Mouse (Mus musculus) midbrain, embryonic 15.5 days (tissue): Measurements from ENCODE around the gene Def6. TPM values are rescaled to one million over a fixed set of nuclear protein-coding genes. Genes with fewer than 3 reads are reported as not detected.

Experiments used
- ATAC-seq: fragments of 200-750 bp; cut with Nextera tagmentation; replicated peaks from 2 replicates; pipeline ENCODE4 v1.8.0; 2017; ENCODE audit warnings: moderate TSS enrichment
- H3K27ac ChIP-seq: fragments of 300-500 bp; sonication (generic); 2 replicates; pipeline ENCODE4 v1.5.1; 2015; ENCODE audit warnings: mild to moderate bottlenecking, inconsistent platforms
- H3K27me3 ChIP-seq: fragments of 300-500 bp; sonication (generic); replicated peaks from 2 replicates; pipeline ENCODE4 v1.6.1; 2015; ENCODE audit warnings: inconsistent platforms
- H3K36me3 ChIP-seq: fragments of 300-500 bp; sonication (generic); replicated peaks from 2 replicates; pipeline ENCODE4 v1.6.1; 2015; ENCODE audit warnings: inconsistent platforms
- H3K4me1 ChIP-seq: fragments of 300-500 bp; sonication (generic); 2 replicates; pipeline ENCODE4 v1.6.1; 2015; ENCODE audit warnings: inconsistent platforms
- H3K4me2 ChIP-seq: fragments of 300-500 bp; sonication (generic); 2 replicates; pipeline ENCODE4 v1.6.1; 2015; ENCODE audit warnings: inconsistent platforms, mild to moderate bottlenecking, moderate library complexity
- H3K4me3 ChIP-seq: fragments of 300-500 bp; sonication (generic); 2 replicates; pipeline ENCODE4 v1.5.1; 2015; ENCODE audit warnings: mild to moderate bottlenecking, inconsistent platforms
- H3K9ac ChIP-seq: fragments of 300-500 bp; sonication (generic); 2 replicates; pipeline ENCODE4 v1.6.1; 2015; ENCODE audit warnings: mild to moderate bottlenecking, inconsistent platforms
- H3K9me3 ChIP-seq: fragments of 300-500 bp; sonication (generic); 2 replicates; pipeline ENCODE4 v1.6.1; 2016; ENCODE audit warnings: inconsistent platforms
- WGBS: fragments of 180-500 bp; shearing (Covaris S2); methylation state at CpG from one replicate; pipeline ENCODE4 v1.1.7; 2015; ENCODE audit warnings: mixed read lengths; 5-methylcytosine and 5-hydroxymethylcytosine counted together
- polyA plus RNA-seq: library from polyadenylated mRNA; unstranded; fragments of >200 nt; fragmentation: Nextera tagmentation; extraction: Ambion mirVana; gene quantifications from 2 replicates; pipeline ENCODE4 v1.2.1, GENCODE M21; 2015

Gene Def6
- polyA plus RNA-seq, 1 experiment from 2014 or later = 5.3 TPM

GRCm38 (mm10) chr17:28184971-28185638 lies 22.5 kb upstream of the Def6 start:
- Histone ChIP-seq H3K4me1 (peaks cover 15% of the 10 kb centered on the region; the same call in 1 of the 2 replicates), H3K4me2 (no peak overlapping the region)
- 85% methylated on average over 7 of the region's 7 CpGs for WGBS

GRCm38 (mm10) chr17:28188313-28188712 lies 19.3 kb upstream of the Def6 start:
- Histone ChIP-seq H3K9ac (no peak overlapping the region), H3K27me3 (no peaks in the 10 kb centered on the region), H3K36me3 (peaks cover 20% of the 10 kb centered on the region), H3K4me1 (no peaks in the 10 kb centered on the region), H3K9me3 (no peaks in the 10 kb centered on the region), H3K27ac (no peak overlapping the region), H3K4me3 (no peak overlapping the region), H3K4me2 (no peak overlapping the region)
- ATAC-seq = no peak
- 86% methylated on average over 5 of the region's 5 CpGs for WGBS

More at GRCm38 (mm10) chr17:28184971-28185638, 22.5 kb upstream of the Def6 start:
- Histone ChIP-seq H3K27ac (no peak overlapping the region; the same call in 1 of the 2 replicates), H3K27me3 (no peaks in the 10 kb centered on the region), H3K9me3 (no peaks in the 10 kb centered on the region), H3K9ac (no peak overlapping the region), H3K36me3 (0 out of 2 replicates have a peak, but pooled peaks cover 4% of the 10 kb centered on the region), H3K4me3 (no peak overlapping the region)
- ATAC-seq = no peak

- H3K36me3 ChIP-seq = peaks cover 33% of the 10 kb centered on the region
- H3K4me1 ChIP-seq = no peaks in the 10 kb centered on the region
- WGBS = 74% methylated on average over 1 of the region's 1 CpGs
- H3K9me3 ChIP-seq = no peaks in the 10 kb centered on the region
- H3K9ac ChIP-seq = no peak overlapping the region
- H3K4me3 ChIP-seq = no peak overlapping the region
- ATAC-seq = no peak
- H3K4me2 ChIP-seq = no peak overlapping the region
- no peak overlapping the region for H3K27ac ChIP-seq
- no peaks in the 10 kb centered on the region for H3K27me3 ChIP-seq
Measured at GRCm38 (mm10) chr17:28192754-28193153, 14.8 kb upstream of the Def6 start.

GRCm38 (mm10) chr17:28193559-28193958 lies 14.0 kb upstream of the Def6 start:
- H3K9me3 ChIP-seq = no peaks in the 10 kb centered on the region
- H3K27ac ChIP-seq = no peak overlapping the region
- H3K4me3 ChIP-seq = no peak overlapping the region
- ATAC-seq = no peak
- H3K36me3 ChIP-seq = peaks cover 33% of the 10 kb centered on the region
- H3K4me1 ChIP-seq = no peaks in the 10 kb centered on the region
- no peak overlapping the region for H3K4me2 ChIP-seq
- H3K27me3 ChIP-seq = no peaks in the 10 kb centered on the region
- WGBS = 84% methylated on average over 3 of the region's 3 CpGs
- no peak overlapping the region for H3K9ac ChIP-seq

- WGBS = 97% methylated on average over 10 of the region's 10 CpGs
- H3K4me2 ChIP-seq = no peak overlapping the region
- H3K27me3 ChIP-seq = no peaks in the 10 kb centered on the region
- H3K9me3 ChIP-seq = no peaks in the 10 kb centered on the region
- ATAC-seq = no peak
- H3K36me3 ChIP-seq = peaks cover 37% of the 10 kb centered on the region
- H3K4me3 ChIP-seq = no peak overlapping the region
- H3K4me1 ChIP-seq = no peaks in the 10 kb centered on the region
- no peak overlapping the region for H3K27ac ChIP-seq
- H3K9ac ChIP-seq = no peak overlapping the region
Measured at GRCm38 (mm10) chr17:28195033-28195432, 12.5 kb upstream of the Def6 start.

GRCm38 (mm10) chr17:28197646-28198045 lies 9.9 kb upstream of the Def6 start:
- Histone ChIP-seq H3K36me3 (peaks cover 46% of the 10 kb centered on the region), H3K4me1 (no peaks in the 10 kb centered on the region), H3K4me3 (no peak overlapping the region), H3K4me2 (no peak overlapping the region), H3K27ac (no peak overlapping the region), H3K9me3 (no peaks in the 10 kb centered on the region), H3K27me3 (no peaks in the 10 kb centered on the region), H3K9ac (no peak overlapping the region)
- 75% methylated on average over 18 of the region's 18 CpGs for WGBS
- no peak for ATAC-seq

GRCm38 (mm10) chr17:28201982-28202381 lies 5.6 kb upstream of the Def6 start:
- Histone ChIP-seq H3K4me2 (no peak overlapping the region), H3K36me3 (peaks cover 36% of the 10 kb centered on the region; the same call in 1 of the 2 replicates), H3K27ac (no peak overlapping the region), H3K9ac (no peak overlapping the region), H3K4me1 (no peaks in the 10 kb centered on the region), H3K27me3 (no peaks in the 10 kb centered on the region), H3K4me3 (no peak overlapping the region), H3K9me3 (no peaks in the 10 kb centered on the region)
- 80% methylated on average over 14 of the region's 14 CpGs for WGBS
- ATAC-seq = no peak

GRCm38 (mm10) chr17:28204052-28204720 lies 3.4 kb upstream of the Def6 start:
- Histone ChIP-seq H3K9me3 (no peaks in the 10 kb centered on the region), H3K4me2 (no peak overlapping the region), H3K27me3 (no peaks in the 10 kb centered on the region), H3K4me3 (no peak overlapping the region), H3K9ac (no peak overlapping the region), H3K27ac (no peak overlapping the region), H3K36me3 (peaks cover 33% of the 10 kb centered on the region; the same call in 1 of the 2 replicates), H3K4me1 (no peaks in the 10 kb centered on the region; the same call in 1 of the 2 replicates)
- WGBS = 35% methylated on average over 14 of the region's 14 CpGs
- ATAC-seq = no peak; the same call in 1 of the 2 replicates

- Histone ChIP-seq H3K36me3 (peaks cover 24% of the 10 kb centered on the region; the same call in 1 of the 2 replicates), H3K9ac (no peak overlapping the region), H3K27me3 (no peaks in the 10 kb centered on the region), H3K4me1 (no peaks in the 10 kb centered on the region; the same call in 1 of the 2 replicates), H3K9me3 (no peaks in the 10 kb centered on the region), H3K4me3 (no peak overlapping the region), H3K27ac (no peak overlapping the region), H3K4me2 (no peak overlapping the region)
- 90% methylated on average over 7 of the region's 8 CpGs for WGBS
- no peak for ATAC-seq
Measured at GRCm38 (mm10) chr17:28205443-28205842, 2.1 kb upstream of the Def6 start.

GRCm38 (mm10) chr17:28207092-28207491 lies 486 bp upstream of the Def6 start:
- 74% methylated on average over 8 of the region's 8 CpGs for WGBS
- H3K36me3 ChIP-seq = peaks cover 11% of the 10 kb centered on the region; the same call in 1 of the 2 replicates
- no peak for ATAC-seq
- no peak overlapping the region for H3K9ac ChIP-seq
- H3K27ac ChIP-seq = no peak overlapping the region
- H3K4me2 ChIP-seq = no peak overlapping the region
- H3K9me3 ChIP-seq = no peaks in the 10 kb centered on the region
- no peaks in the 10 kb centered on the region; the same call in 1 of the 2 replicates for H3K4me1 ChIP-seq
- H3K27me3 ChIP-seq = no peaks in the 10 kb centered on the region
- no peak overlapping the region for H3K4me3 ChIP-seq

- Histone ChIP-seq H3K9ac (no peak overlapping the region), H3K9me3 (no peaks in the 10 kb centered on the region), H3K4me1 (no peaks in the 10 kb centered on the region; the same call in 1 of the 2 replicates), H3K4me2 (peak overlapping the region; percentile 29), H3K36me3 (no peaks in the 10 kb centered on the region), H3K4me3 (no peak overlapping the region), H3K27ac (no peak overlapping the region), H3K27me3 (no peaks in the 10 kb centered on the region)
- no peak for ATAC-seq
- WGBS = 84% methylated on average over 8 of the region's 8 CpGs
Measured at GRCm38 (mm10) chr17:28208314-28208612, 685 bp downstream of the Def6 start.

GRCm38 (mm10) chr17:28209457-28210110 lies 2.0 kb downstream of the Def6 start:
- no peaks in the 10 kb centered on the region; the same call in 1 of the 2 replicates for H3K4me1 ChIP-seq
- no peaks in the 10 kb centered on the region for H3K36me3 ChIP-seq
- no peak overlapping the region for H3K27ac ChIP-seq
- no peak overlapping the region for H3K9ac ChIP-seq
- H3K9me3 ChIP-seq = no peaks in the 10 kb centered on the region
- ATAC-seq = no peak
- H3K4me2 ChIP-seq = no peak overlapping the region
- no peak overlapping the region for H3K4me3 ChIP-seq
- no peaks in the 10 kb centered on the region for H3K27me3 ChIP-seq
- 73% methylated on average over 4 of the region's 4 CpGs for WGBS
